ENCODE assay signal across 8 mouse cellular contexts in genomic region chr2:61814548-61815473, GRCm38 (mm10). TPM values are rescaled to one million over a fixed set of nuclear protein-coding genes. Genes with fewer than 3 reads are reported as not detected.
A peak's percentile ranks its signal among the peaks of the same experiment; 100 is the strongest.
DNase-seq lines count a peak whose midpoint lies in the region; ATAC-seq lines count a peak whose summit lies in the region.

No protein-coding gene starts in this region.

- H3K9ac ChIP-seq in embryonic facial prominence, embryonic 12.5 days, result peak overlapping the region; percentile 65
- peak overlapping the region; percentile 74 for H3K9ac ChIP-seq in hindbrain, embryonic 16.5 days (ENCODE audit: low read depth, low read length)
- no peak overlapping the region for H3K9ac ChIP-seq in liver, embryonic 15.5 days

- no peaks in the 10 kb centered on the region for H3K9me3 ChIP-seq in heart, embryonic 10.5 days
- no peaks in the 10 kb centered on the region for H3K9me3 ChIP-seq in embryonic facial prominence, embryonic 12.5 days
- H3K9me3 ChIP-seq in hindbrain, embryonic 16.5 days (ENCODE audit: control insufficient read depth, low read length), result no peaks in the 10 kb centered on the region
- no peaks in the 10 kb centered on the region for H3K9me3 ChIP-seq in liver, embryonic 15.5 days (replicated peaks)

- H3K27ac ChIP-seq in heart, embryonic 10.5 days, result peak overlapping the region; percentile 82
- H3K27ac ChIP-seq in embryonic facial prominence, embryonic 12.5 days, result no peak overlapping the region
- peak overlapping the region; percentile 83; the same call in 1 of the 2 replicates for H3K27ac ChIP-seq in hindbrain, embryonic 16.5 days (ENCODE audit: low read depth, low read length)
- no peak overlapping the region for H3K27ac ChIP-seq in liver, embryonic 15.5 days (replicated peaks)

- H3K4me3 ChIP-seq in heart, embryonic 10.5 days, result peak overlapping the region; percentile 59
- H3K4me3 ChIP-seq in embryonic facial prominence, embryonic 12.5 days, result peak overlapping the region; percentile 39
- peak overlapping the region; percentile 52 for H3K4me3 ChIP-seq in hindbrain, embryonic 16.5 days (ENCODE audit: low read length)
- peak overlapping the region; percentile 33 for H3K4me3 ChIP-seq in liver, embryonic 15.5 days (replicated peaks)

- H3K36me3 ChIP-seq in heart, embryonic 10.5 days, result no peaks in the 10 kb centered on the region
- no peaks in the 10 kb centered on the region for H3K36me3 ChIP-seq in embryonic facial prominence, embryonic 12.5 days
- H3K36me3 ChIP-seq in hindbrain, embryonic 16.5 days (ENCODE audit: control insufficient read depth, insufficient read depth, low read length), result no peaks in the 10 kb centered on the region
- H3K36me3 ChIP-seq in liver, embryonic 15.5 days (replicated peaks), result no peaks in the 10 kb centered on the region

- peaks cover 91% of the 10 kb centered on the region for H3K27me3 ChIP-seq in heart, embryonic 10.5 days (ENCODE audit: insufficient read depth, poor library complexity, severe bottlenecking)
- peaks cover 51% of the 10 kb centered on the region for H3K27me3 ChIP-seq in embryonic facial prominence, embryonic 12.5 days
- H3K27me3 ChIP-seq in hindbrain, embryonic 16.5 days (replicated peaks; ENCODE audit: control insufficient read depth, insufficient read depth, low read length), result peaks cover 27% of the 10 kb centered on the region
- peaks cover 90% of the 10 kb centered on the region for H3K27me3 ChIP-seq in liver, embryonic 15.5 days

- peaks cover 22% of the 10 kb centered on the region for H3K4me1 ChIP-seq in heart, embryonic 10.5 days
- no peaks in the 10 kb centered on the region for H3K4me1 ChIP-seq in embryonic facial prominence, embryonic 12.5 days
- H3K4me1 ChIP-seq in hindbrain, embryonic 16.5 days (ENCODE audit: control insufficient read depth, insufficient read depth, low read depth, low read length), result peaks cover 14% of the 10 kb centered on the region
- peaks cover 24% of the 10 kb centered on the region for H3K4me1 ChIP-seq in liver, embryonic 15.5 days (replicated peaks)

- WGBS in heart, embryonic 10.5 days, result 2% methylated on average over 50 of the region's 50 CpGs
- 2% methylated on average over 45 of the region's 50 CpGs for WGBS in embryonic facial prominence, embryonic 12.5 days
- WGBS in hindbrain, embryonic 16.5 days, result 2% methylated on average over 49 of the region's 50 CpGs
- 3% methylated on average over 50 of the region's 50 CpGs for WGBS in liver, embryonic 15.5 days (ENCODE audit: insufficient replicate concordance)

- no peak for DNase-seq in heart, embryonic 10.5 days (ENCODE audit: low spot score)
- DNase-seq in heart, adult 9 months (ENCODE audit: low spot score in 2 of 2), result no peak
- peak; percentile 44 for DNase-seq in Muller cell, postnatal 12 days (ENCODE audit: inconsistent ontology term)
- peak; percentile 66 for DNase-seq in right cerebral cortex, postnatal 4 days
- DNase-seq in spleen, postnatal 4 days (ENCODE audit: low spot score in 2 of 2), result no peak

- H3K4me2 ChIP-seq in embryonic facial prominence, embryonic 12.5 days (replicated peaks), result peak overlapping the region; percentile 81
- peak overlapping the region; percentile 95 for H3K4me2 ChIP-seq in hindbrain, embryonic 16.5 days (ENCODE audit: low read length)
- H3K4me2 ChIP-seq in liver, embryonic 15.5 days, result peak overlapping the region; percentile 68

- peak; percentile 67; the same call in 1 of the 2 replicates for ATAC-seq in embryonic facial prominence, embryonic 12.5 days (ENCODE audit: insufficient number of reproducible peaks, insufficient read depth, low FRiP score, low TSS enrichment)
- ATAC-seq in hindbrain, embryonic 16.5 days, result peak; percentile 87
- ATAC-seq in liver, embryonic 15.5 days (ENCODE audit: insufficient read depth), result no peak

RNA-seq across cellular contexts. Expression of gene Tbr1, which starts 12.1 kb away (rescaled TPM):
- 0.11 TPM in 1 of 2 replicates, not detected in the other for polyA plus RNA-seq in heart, embryonic 10.5 days (2016; fragmentation: Nextera tagmentation; extraction: Ambion mirVana)
- 0.26 and 2.2 TPM in 2 replicates for polyA plus RNA-seq in embryonic facial prominence, embryonic 12.5 days (2016; fragmentation: Nextera tagmentation; extraction: Ambion mirVana)
- polyA plus RNA-seq in hindbrain, embryonic 16.5 days (2015; fragmentation: Nextera tagmentation; extraction: Ambion mirVana), result 0.45 and 1.4 TPM in 2 replicates
- polyA plus RNA-seq in liver, embryonic 15.5 days (2015; fragmentation: Nextera tagmentation; extraction: Ambion mirVana), result 0.03 TPM in 1 of 2 replicates, not detected in the other

Comparison
In these comparisons a context has a peak if more than half of its experiments do, and no peak if none do; other contexts are left out.
1. DNase-seq: peak in Muller cell, postnatal 12 days (single experiment) and right cerebral cortex, postnatal 4 days (single experiment); none in heart, embryonic 10.5 days (single experiment), heart, adult 9 months (0 of 2) and spleen, postnatal 4 days (0 of 2).
2. H3K27ac ChIP-seq: peak in heart, embryonic 10.5 days (single experiment) and hindbrain, embryonic 16.5 days (single experiment); none in embryonic facial prominence, embryonic 12.5 days (single experiment) and liver, embryonic 15.5 days (single experiment).
3. Peak in every context shown above with its lines, with median percentiles within 50 percentile points of each other: H3K4me3 ChIP-seq and H3K4me2 ChIP-seq.